Mouse (Mus musculus) myocyte (in vitro differentiated cells): ENCODE measurements at regions not wholly inside any gene's neighbourhood (a gene's known extent, or its start where the extent isn't known, plus 50 kb on each side); places are given as distances from the start of the nearest gene placed in this dataset.

Experiments
- H3K27me3 ChIP-seq: one replicate; pipeline ENCODE4 v1.6.1; 2011; ENCODE audit not compliant: control insufficient read depth, insufficient read depth, insufficient read length
- H3K36me3 ChIP-seq: one replicate; pipeline ENCODE4 v1.6.1; 2011; ENCODE audit not compliant: control insufficient read depth, insufficient read depth
- H3K4me2 ChIP-seq: one replicate; pipeline ENCODE4 v1.6.1; 2011; ENCODE audit warnings: low read depth, control low read depth
- H3K4me3 ChIP-seq: one replicate; pipeline ENCODE4 v1.5.1; 2011; ENCODE audit warnings: mild to moderate bottlenecking, control low read depth, moderate library complexity
- H3K79me2 ChIP-seq: one replicate; pipeline ENCODE4 v1.6.1; 2011; ENCODE audit not compliant: control insufficient read depth, insufficient read depth
- H3ac ChIP-seq: one replicate; pipeline ENCODE4 v1.6.1; 2011; ENCODE audit not compliant: control insufficient read depth, insufficient read length
- CEBPB ChIP-seq: IDR thresholded peaks from 2 replicates; pipeline ENCODE4 v1.6.1; 2011; ENCODE audit warnings: mild to moderate bottlenecking, moderate library complexity; ENCODE audit not compliant: poor library complexity, insufficient read depth, severe bottlenecking
- E2F4 ChIP-seq: IDR thresholded peaks from one replicate; pipeline ENCODE4 v1.6.1; 2011; ENCODE audit warnings: mild to moderate bottlenecking, control low read depth, moderate library complexity; ENCODE audit not compliant: insufficient read depth
- MAX ChIP-seq: IDR thresholded peaks from one replicate; pipeline ENCODE4 v1.6.1; 2011; ENCODE audit warnings: low read depth, mild to moderate bottlenecking, control low read depth
- MYOD1 ChIP-seq, 3 experiments: IDR thresholded peaks; one replicate each; pipeline ENCODE4 v1.6.1; 2011; ENCODE audit warnings: control low read depth in 2 of 3, low read depth in 2 of 3, mild to moderate bottlenecking in 2 of 3, moderate library complexity in 1 of 3; ENCODE audit not compliant: insufficient read length in 2 of 3, control insufficient read depth in 1 of 3
- MYOG ChIP-seq, 3 experiments: IDR thresholded peaks; one replicate each; pipeline ENCODE4 v1.6.1; 2011; ENCODE audit warnings: control low read depth in 2 of 3, low read depth in 2 of 3, mild to moderate bottlenecking in 2 of 3; ENCODE audit not compliant: insufficient read length in 2 of 3, control insufficient read depth in 1 of 3, insufficient read depth in 1 of 3
- POLR2A ChIP-seq: IDR thresholded peaks from one replicate; pipeline ENCODE4 v1.6.1; 2011; ENCODE audit warnings: low read depth, mild to moderate bottlenecking, control low read depth, moderate library complexity; ENCODE audit not compliant: insufficient read length
- POLR2AphosphoS2 ChIP-seq: IDR thresholded peaks from one replicate; pipeline ENCODE4 v1.6.1; 2011; ENCODE audit warnings: low read depth, control low read depth; ENCODE audit not compliant: insufficient read length
- REST ChIP-seq: IDR thresholded peaks from one replicate; pipeline ENCODE4 v1.6.1; 2011; ENCODE audit warnings: mild to moderate bottlenecking, control low read depth, moderate library complexity; ENCODE audit not compliant: insufficient read depth, insufficient read length
- SRF ChIP-seq: IDR thresholded peaks from one replicate; pipeline ENCODE4 v1.6.1; 2011; ENCODE audit warnings: low read depth; ENCODE audit not compliant: control insufficient read depth, insufficient read length
- TCF12 ChIP-seq: IDR thresholded peaks from one replicate; pipeline ENCODE4 v1.6.1; 2011; ENCODE audit warnings: mild to moderate bottlenecking, control low read depth; ENCODE audit not compliant: poor library complexity, insufficient read depth, severe bottlenecking
- TCF3 ChIP-seq: IDR thresholded peaks from one replicate; pipeline ENCODE4 v1.6.1; 2011; ENCODE audit warnings: low read depth, control low read depth; ENCODE audit not compliant: insufficient read length
- USF1 ChIP-seq: IDR thresholded peaks from one replicate; pipeline ENCODE4 v1.6.1; 2011; ENCODE audit warnings: low read depth, mild to moderate bottlenecking, control low read depth, moderate library complexity

- H3K4me3 ChIP-seq: no peak overlapping the region
- no peaks in the 10 kb centered on the region for H3K79me2 ChIP-seq
- H3K4me2 ChIP-seq: no peak overlapping the region
- H3ac ChIP-seq: no peak overlapping the region
- TF ChIP-seq MYOD1 (IDR thresholded peaks at IDR 0.05; ENCODE audit: control insufficient read depth in 1 of 3, insufficient read length in 2 of 3, low read depth in 2 of 3) (no peak), MYOG (IDR thresholded peaks at IDR 0.05; ENCODE audit: control insufficient read depth in 1 of 3, insufficient read depth in 1 of 3, insufficient read length in 2 of 3, low read depth in 2 of 3) (no peak), TCF12 (no peak), POLR2AphosphoS2 (no peak), SRF (no peak), CEBPB (no peak)
- H3K27me3 ChIP-seq: no peaks in the 10 kb centered on the region
- H3K36me3 ChIP-seq: no peaks in the 10 kb centered on the region
Observed at GRCm38 (mm10) chr17:84879146-84879545, 77.4 kb upstream of the Ppm1b start.

- no peak overlapping the region for H3ac ChIP-seq
- H3K36me3 ChIP-seq: no peaks in the 10 kb centered on the region
- TF ChIP-seq E2F4 (no peak), MYOG (IDR thresholded peaks at IDR 0.05; ENCODE audit: control insufficient read depth in 1 of 3, insufficient read depth in 1 of 3, insufficient read length in 2 of 3, low read depth in 2 of 3) (peak in 2 of 3 experiments; percentile 4 to 76)
- no peak overlapping the region for H3K4me3 ChIP-seq
- no peaks in the 10 kb centered on the region for H3K79me2 ChIP-seq
- H3K4me2 ChIP-seq: no peak overlapping the region
- H3K27me3 ChIP-seq: no peaks in the 10 kb centered on the region
Observed at GRCm38 (mm10) chr17:84880946-84881345, 75.6 kb upstream of the Ppm1b start.

- Histone ChIP-seq H3K79me2 (no peaks in the 10 kb centered on the region), H3ac (no peak overlapping the region), H3K4me3 (no peak overlapping the region), H3K36me3 (no peaks in the 10 kb centered on the region), H3K27me3 (no peaks in the 10 kb centered on the region), H3K4me2 (no peak overlapping the region)
- no peak for TF ChIP-seq REST
- TF ChIP-seq MAX: no peak
- no peak for TF ChIP-seq POLR2AphosphoS2
- TF ChIP-seq TCF12: no peak
- no peak for TF ChIP-seq POLR2A
- no peak for TF ChIP-seq E2F4
- no peak for TF ChIP-seq SRF
- no peak for TF ChIP-seq CEBPB
- TF ChIP-seq USF1: no peak
- no peak for TF ChIP-seq TCF3
- TF ChIP-seq MYOG (IDR thresholded peaks at IDR 0.05; ENCODE audit: control insufficient read depth in 1 of 3, insufficient read depth in 1 of 3, insufficient read length in 2 of 3, low read depth in 2 of 3): no peak
- TF ChIP-seq MYOD1 (IDR thresholded peaks at IDR 0.05; ENCODE audit: control insufficient read depth in 1 of 3, insufficient read length in 2 of 3, low read depth in 2 of 3): no peak
Observed at GRCm38 (mm10) chr17:84888525-84888924, 68.0 kb upstream of the Ppm1b start.

- Histone ChIP-seq H3K79me2 (no peaks in the 10 kb centered on the region), H3K4me2 (no peak overlapping the region), H3K36me3 (no peaks in the 10 kb centered on the region), H3K27me3 (no peaks in the 10 kb centered on the region), H3ac (no peak overlapping the region), H3K4me3 (no peak overlapping the region)
- TF ChIP-seq POLR2A (no peak), MYOG (IDR thresholded peaks at IDR 0.05; ENCODE audit: control insufficient read depth in 1 of 3, insufficient read depth in 1 of 3, insufficient read length in 2 of 3, low read depth in 2 of 3) (no peak), USF1 (no peak)
Observed at GRCm38 (mm10) chr17:84890871-84891599, 65.5 kb upstream of the Ppm1b start.

- no peak for TF ChIP-seq POLR2AphosphoS2
- no peak for TF ChIP-seq USF1
- TF ChIP-seq TCF3: no peak
- no peak for TF ChIP-seq MYOD1 (IDR thresholded peaks at IDR 0.05; ENCODE audit: control insufficient read depth in 1 of 3, insufficient read length in 2 of 3, low read depth in 2 of 3)
- no peak for TF ChIP-seq POLR2A
- TF ChIP-seq E2F4: no peak
- TF ChIP-seq CEBPB: no peak
- TF ChIP-seq MAX: no peak
- no peak for TF ChIP-seq TCF12
- Histone ChIP-seq H3K27me3 (no peaks in the 10 kb centered on the region), H3K36me3 (no peaks in the 10 kb centered on the region), H3K79me2 (no peaks in the 10 kb centered on the region), H3K4me3 (no peak overlapping the region), H3K4me2 (no peak overlapping the region), H3ac (no peak overlapping the region)
Observed at GRCm38 (mm10) chr17:84893273-84894033, 63.1 kb upstream of the Ppm1b start.
